Mouse (Mus musculus) forebrain, postnatal 0 days (tissue): ENCODE results near the gene Dazap1. TPM values are rescaled to one million over a fixed set of nuclear protein-coding genes. Genes with fewer than 3 reads are reported as not detected.

Source experiments
- ATAC-seq: fragments of 200-750 bp; cut with Nextera tagmentation; 2 replicates; pipeline ENCODE4 v1.8.0; 2017; ENCODE audit warnings: mild to moderate bottlenecking, moderate library complexity
- DNase-seq: peaks from one replicate; pipeline ENCODE4 v3.0.0-alpha.2; 2015
- H3K27ac ChIP-seq: fragments of 300-500 bp; sonication (generic); 2 replicates; pipeline ENCODE4 v1.5.1; 2014; ENCODE audit warnings: low read depth, mild to moderate bottlenecking, antibody characterized with exemption, low read length, moderate library complexity, mixed read lengths
- H3K27me3 ChIP-seq: fragments of 300-500 bp; sonication (generic); 2 replicates; pipeline ENCODE4 v1.6.1; 2014; ENCODE audit warnings: mild to moderate bottlenecking, low read length, mixed read lengths; ENCODE audit not compliant: insufficient read depth
- H3K36me3 ChIP-seq: fragments of 300-500 bp; sonication (generic); 2 replicates; pipeline ENCODE4 v1.6.1; 2014; ENCODE audit warnings: mild to moderate bottlenecking, moderate library complexity; ENCODE audit not compliant: insufficient read depth
- H3K4me1 ChIP-seq: fragments of 300-500 bp; sonication (generic); 2 replicates; pipeline ENCODE4 v1.6.1; 2014; ENCODE audit warnings: antibody characterized with exemption; ENCODE audit not compliant: insufficient read depth
- H3K4me2 ChIP-seq: fragments of 300-500 bp; sonication (generic); 2 replicates; pipeline ENCODE4 v1.6.1; 2014; ENCODE audit warnings: low read depth, mild to moderate bottlenecking, moderate library complexity
- H3K4me3 ChIP-seq: fragments of 300-500 bp; sonication (generic); 2 replicates; pipeline ENCODE4 v1.5.1; 2014; ENCODE audit warnings: low read depth, low read length, mixed read lengths
- H3K9ac ChIP-seq: fragments of 300-500 bp; sonication (generic); 2 replicates; pipeline ENCODE4 v1.6.1; 2014; ENCODE audit warnings: mild to moderate bottlenecking
- H3K9me3 ChIP-seq: fragments of 300-500 bp; sonication (generic); 2 replicates; pipeline ENCODE4 v1.6.1; 2016; ENCODE audit warnings: low read length
- CTCF ChIP-seq: sonication (generic); IDR thresholded peaks from 2 replicates; pipeline ENCODE4 v1.5.1; 2016; ENCODE audit warnings: antibody characterized with exemption, control low read depth, low read depth
- WGBS: fragments of 180-500 bp; shearing (Covaris S2); extraction: QIAGEN DNeasy Blood & Tissue Kit; methylation state at CpG from one replicate; pipeline ENCODE4 v1.1.7; 2014; 5-methylcytosine and 5-hydroxymethylcytosine counted together
- polyA plus RNA-seq: library from polyadenylated mRNA; unstranded; fragments of >200 nt; fragmentation: Nextera tagmentation; extraction: Ambion mirVana; gene quantifications from 2 replicates; pipeline ENCODE4 v1.2.1, GENCODE M21; 2015
- total RNA-seq: library from RNA; depleted of rRNA; stranded (reverse); fragments of >200 nt; gene quantifications from 2 replicates; pipeline ENCODE4 v1.2.3, GENCODE M21; 2014

The Dazap1 gene
- total and polyA plus RNA-seq, 2 experiments from 2014 or later, result 42.4 to 122 TPM

DNA sequence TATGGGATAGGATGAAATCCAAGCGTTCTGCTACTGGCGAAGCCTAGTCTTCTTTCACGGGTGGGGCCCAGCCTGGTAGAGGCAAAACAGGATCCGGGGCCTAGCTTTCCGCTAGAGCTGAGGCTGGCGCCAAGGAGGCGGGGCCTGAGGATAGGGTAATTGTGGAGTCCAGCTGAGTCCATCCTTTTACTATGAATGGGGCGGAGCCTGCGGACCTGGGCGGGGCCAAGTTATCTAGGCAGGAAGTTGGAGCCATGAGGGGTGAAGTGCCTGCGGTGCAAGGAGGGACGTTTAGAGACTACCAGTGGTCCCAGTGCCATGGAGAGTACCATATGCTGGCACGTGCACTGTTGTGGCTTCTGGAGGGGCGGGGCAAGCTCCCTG lies 291 bp downstream of the Dazap1 start:
- peak; percentile 34 for ATAC-seq
- DNase-seq, result peak; percentile 85
- peak overlapping the region; percentile 47 for H3K9ac ChIP-seq
- H3K4me3 ChIP-seq, result peak overlapping the region; percentile 40
- 2% methylated on average over 14 of the region's 14 CpGs for WGBS
- no peaks in the 10 kb centered on the region for H3K27me3 ChIP-seq
- H3K36me3 ChIP-seq, result peaks cover 11% of the 10 kb centered on the region
- H3K4me2 ChIP-seq, result peak overlapping the region; percentile 79
- no peak for TF ChIP-seq CTCF
- peaks cover 11% of the 10 kb centered on the region; the same call in 1 of the 2 replicates for H3K4me1 ChIP-seq
- H3K9me3 ChIP-seq, result no peaks in the 10 kb centered on the region
- peak overlapping the region; percentile 79 for H3K27ac ChIP-seq

DNA sequence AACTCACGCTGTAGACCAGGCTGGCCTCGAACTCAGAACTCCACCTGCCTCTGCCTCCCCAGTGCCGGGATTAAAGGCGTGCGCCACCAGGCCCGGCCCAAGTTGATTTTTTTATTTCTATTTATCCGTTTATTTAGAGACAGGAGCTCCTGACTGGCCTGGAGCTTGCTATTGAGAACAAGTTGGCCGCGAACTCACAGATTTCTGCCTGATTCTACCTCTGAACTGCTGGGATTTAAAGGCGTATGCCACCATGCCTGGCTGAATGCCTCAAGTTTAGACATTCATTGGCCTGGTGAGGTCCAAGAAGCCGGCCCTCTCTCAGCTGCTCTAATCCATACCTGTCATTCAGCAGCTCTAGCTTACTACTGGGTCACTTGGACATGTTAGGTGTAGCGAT lies 883 bp downstream of the Dazap1 start:
- Histone ChIP-seq H3K27me3 (no peaks in the 10 kb centered on the region), H3K36me3 (peaks cover 5% of the 10 kb centered on the region; the same call in 1 of the 2 replicates), H3K4me3 (no peak overlapping the region), H3K9ac (peak overlapping the region; percentile 18; the same call in 1 of the 2 replicates), H3K27ac (no peak overlapping the region), H3K4me2 (peak overlapping the region; percentile 79), H3K4me1 (peaks cover 15% of the 10 kb centered on the region; the same call in 1 of the 2 replicates), H3K9me3 (no peaks in the 10 kb centered on the region)
- DNase-seq (no peak), ATAC-seq (no peak)
- WGBS, result 71% methylated on average over 12 of the region's 12 CpGs
- TF ChIP-seq CTCF, result no peak

DNA sequence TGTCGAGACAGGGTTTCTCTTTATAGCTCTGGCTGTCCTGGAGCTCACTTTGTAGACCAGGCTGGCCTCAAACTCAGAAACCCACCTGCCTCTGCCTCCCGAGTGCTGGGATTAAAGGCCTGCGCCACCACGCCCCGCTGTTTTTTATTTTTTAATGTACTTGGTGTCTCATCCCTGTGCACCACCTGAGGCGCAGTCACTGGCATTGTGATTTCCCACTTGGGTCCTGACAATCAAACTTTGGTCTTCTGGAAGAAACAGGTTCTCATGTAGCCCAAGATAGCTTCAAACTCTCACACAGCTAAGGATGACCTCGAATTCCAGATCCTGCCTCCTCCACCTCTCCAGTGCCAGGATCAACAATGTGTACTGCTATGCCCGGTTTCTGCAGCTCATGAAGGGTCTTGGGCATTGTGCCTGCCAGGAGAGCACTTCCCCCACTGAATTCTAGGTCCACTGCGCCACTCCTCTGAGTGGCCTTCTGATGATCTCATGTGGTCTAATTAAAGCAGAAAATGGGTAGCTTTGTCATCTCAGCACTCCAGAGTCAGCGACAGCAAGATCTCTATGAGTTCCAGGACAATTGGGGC lies 1.6 kb downstream of the Dazap1 start:
- WGBS, result 93% methylated on average over 10 of the region's 10 CpGs
- DNase-seq, result no peak
- H3K27me3 ChIP-seq, result no peaks in the 10 kb centered on the region
- no peak overlapping the region for H3K27ac ChIP-seq
- ATAC-seq, result no peak
- no peak for TF ChIP-seq CTCF
- no peak overlapping the region for H3K9ac ChIP-seq
- H3K9me3 ChIP-seq, result no peaks in the 10 kb centered on the region
- H3K4me1 ChIP-seq, result peaks cover 22% of the 10 kb centered on the region
- H3K36me3 ChIP-seq, result peaks cover 3% of the 10 kb centered on the region; the same call in 1 of the 2 replicates
- H3K4me2 ChIP-seq, result no peak overlapping the region
- H3K4me3 ChIP-seq, result no peak overlapping the region

DNA sequence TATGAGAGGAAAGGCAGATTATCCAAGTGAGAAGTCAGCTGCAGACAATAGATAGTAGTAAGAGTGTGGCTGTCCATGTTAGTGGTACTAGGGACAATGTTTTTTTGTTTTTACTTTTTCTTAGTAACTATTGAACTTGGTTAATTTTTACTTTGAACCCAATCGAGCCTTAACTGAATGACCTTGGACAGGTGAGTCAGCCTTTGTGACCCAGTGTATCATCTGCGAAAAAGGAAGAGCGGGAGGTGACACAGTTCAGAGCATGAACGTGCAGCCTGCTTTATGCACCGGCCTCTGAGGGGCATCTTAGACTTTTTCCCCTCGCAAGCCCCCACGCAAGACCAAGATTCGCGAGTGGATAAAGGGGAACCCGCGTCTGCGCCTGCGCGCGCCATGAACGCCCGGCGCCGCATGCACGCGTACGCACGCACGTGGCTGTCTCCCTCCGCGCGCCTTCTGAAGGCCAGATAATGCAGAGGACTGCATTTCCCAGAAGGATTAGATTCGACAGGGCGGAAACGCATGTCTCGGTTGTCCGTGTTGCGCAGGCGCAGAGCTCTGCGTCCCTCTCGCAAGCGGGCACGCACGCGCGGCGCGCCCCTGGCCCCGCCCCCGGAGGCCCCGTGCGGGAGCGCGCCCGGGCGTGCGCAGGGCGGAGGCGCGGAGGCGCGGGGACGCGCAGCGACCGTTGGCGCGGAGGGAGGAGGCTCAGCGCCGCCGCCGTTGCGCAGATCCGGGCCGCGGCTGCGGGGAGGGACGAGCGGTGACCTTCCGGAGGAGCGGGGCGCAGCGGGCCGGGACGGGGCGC lies 3.3 kb downstream of the Dazap1 start:
- ATAC-seq, result peak; percentile 84
- peak overlapping the region; percentile 65 for H3K4me2 ChIP-seq
- peaks cover 23% of the 10 kb centered on the region for H3K4me1 ChIP-seq
- H3K4me3 ChIP-seq, result peak overlapping the region; percentile 98
- H3K9me3 ChIP-seq, result no peaks in the 10 kb centered on the region
- TF ChIP-seq CTCF, result 0 out of 2 replicates have a peak, but pooled peaks have one; percentile 5
- no peaks in the 10 kb centered on the region for H3K36me3 ChIP-seq
- 2% methylated on average over 80 of the region's 81 CpGs for WGBS
- H3K27me3 ChIP-seq, result no peaks in the 10 kb centered on the region
- H3K27ac ChIP-seq, result peak overlapping the region; percentile 70
- H3K9ac ChIP-seq, result peak overlapping the region; percentile 97
- peak; percentile 100 for DNase-seq

DNA sequence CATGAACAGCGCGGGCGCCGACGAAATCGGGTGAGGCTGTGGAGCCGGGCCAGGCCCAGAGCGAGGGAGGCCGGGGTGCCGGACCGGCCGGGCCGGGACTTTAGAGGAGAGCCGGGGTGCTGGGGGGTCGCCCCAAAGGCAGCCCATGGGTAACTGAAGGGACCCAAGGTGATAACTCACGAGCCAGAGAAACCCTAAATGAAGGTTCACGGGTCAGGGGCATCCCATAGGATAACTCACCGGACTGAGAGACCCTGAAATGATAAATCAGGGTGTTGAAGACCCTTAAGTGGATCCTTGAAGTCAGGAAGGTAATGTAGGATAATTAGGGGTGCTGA lies 3.8 kb downstream of the Dazap1 start:
- Histone ChIP-seq H3K4me3 (peak overlapping the region; percentile 98), H3K36me3 (no peaks in the 10 kb centered on the region), H3K27ac (peak overlapping the region; percentile 70), H3K27me3 (no peaks in the 10 kb centered on the region), H3K4me2 (peak overlapping the region; percentile 65), H3K4me1 (peaks cover 17% of the 10 kb centered on the region), H3K9ac (peak overlapping the region; percentile 97), H3K9me3 (no peaks in the 10 kb centered on the region)
- ATAC-seq (no peak), DNase-seq (no peak)
- no peak for TF ChIP-seq CTCF
- 3% methylated on average over 18 of the region's 18 CpGs for WGBS

DNA sequence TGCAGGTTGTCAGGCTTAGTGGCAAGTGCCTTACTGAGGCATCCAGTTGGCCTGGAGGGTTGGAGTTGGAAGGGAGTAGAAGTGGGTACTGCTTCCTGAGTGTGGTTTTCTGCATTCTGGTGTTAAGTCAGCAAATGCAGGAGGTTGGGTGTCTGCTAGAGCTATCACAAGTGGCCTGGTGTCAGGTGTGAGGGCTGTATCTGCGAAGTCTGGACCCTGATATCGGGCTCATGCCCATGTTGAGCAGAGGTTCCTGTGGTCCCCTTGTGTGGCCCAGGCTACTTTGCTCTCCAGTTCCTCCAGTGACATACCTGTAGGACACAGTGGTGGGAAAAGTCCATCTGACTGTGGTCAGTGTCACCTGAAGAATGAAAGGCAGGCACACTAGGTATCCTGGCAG lies 8.8 kb downstream of the Dazap1 start:
- ATAC-seq, result no peak
- peak overlapping the region; percentile 22; the same call in 1 of the 2 replicates for H3K9ac ChIP-seq
- DNase-seq, result no peak

DNA sequence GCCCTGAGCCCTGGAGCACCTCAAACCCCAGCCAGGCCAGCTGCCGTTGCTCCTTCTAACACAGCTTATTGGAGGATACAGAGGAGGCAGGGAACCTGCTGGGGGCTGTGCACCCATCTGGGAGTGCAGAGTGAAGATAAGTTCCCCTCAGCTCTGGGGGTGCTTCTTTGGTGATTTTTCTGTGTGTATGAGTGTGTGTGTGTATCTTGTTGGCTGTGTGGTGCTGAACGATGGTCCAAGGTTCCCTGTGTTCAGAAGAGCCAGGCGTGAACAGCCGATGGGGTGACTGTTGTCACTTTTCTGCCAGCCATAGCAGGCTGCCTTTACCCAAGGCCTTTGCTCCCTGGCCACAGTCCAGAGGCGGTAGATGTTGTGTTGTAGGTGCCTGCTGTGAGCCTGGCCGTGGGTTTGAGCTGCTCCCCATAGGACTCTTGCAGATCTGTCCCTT lies 9.5 kb downstream of the Dazap1 start:
- WGBS, result 66% methylated on average over 6 of the region's 6 CpGs

More for the DNA sequence above, 8.8 kb downstream of the Dazap1 start:
- no peak overlapping the region for H3K4me3 ChIP-seq
- H3K36me3 ChIP-seq, result peaks cover 4% of the 10 kb centered on the region; the same call in 1 of the 2 replicates
- no peak for TF ChIP-seq CTCF
- no peak overlapping the region for H3K4me2 ChIP-seq
- H3K27ac ChIP-seq, result no peak overlapping the region
- H3K27me3 ChIP-seq, result no peaks in the 10 kb centered on the region
- H3K4me1 ChIP-seq, result peaks cover 15% of the 10 kb centered on the region
- no peaks in the 10 kb centered on the region for H3K9me3 ChIP-seq
- 98% methylated on average over 2 of the region's 2 CpGs for WGBS

More for the DNA sequence above, 9.5 kb downstream of the Dazap1 start:
- peaks cover 15% of the 10 kb centered on the region for H3K4me1 ChIP-seq
- peak overlapping the region; percentile 22; the same call in 1 of the 2 replicates for H3K9ac ChIP-seq
- H3K4me3 ChIP-seq, result no peak overlapping the region
- peaks cover 7% of the 10 kb centered on the region; the same call in 1 of the 2 replicates for H3K36me3 ChIP-seq
- no peak overlapping the region for H3K4me2 ChIP-seq
- no peaks in the 10 kb centered on the region for H3K27me3 ChIP-seq
- ATAC-seq (no peak), DNase-seq (no peak)
- TF ChIP-seq CTCF, result no peak
- H3K9me3 ChIP-seq, result no peaks in the 10 kb centered on the region
- H3K27ac ChIP-seq, result no peak overlapping the region
